Mouse (Mus musculus) limb, embryonic 11.5 days (tissue): ENCODE data around the gene Ctnnb1. TPM values are rescaled to one million over a fixed set of nuclear protein-coding genes. Genes with fewer than 3 reads are reported as not detected.

Source experiments
- ATAC-seq: fragments of 200-750 bp; cut with Nextera tagmentation; 2 replicates; pipeline ENCODE4 v1.8.0; 2017; ENCODE audit warnings: low read depth; ENCODE audit not compliant: insufficient number of reproducible peaks, low FRiP score, low TSS enrichment
- DNase-seq: peaks from one replicate; pipeline ENCODE4 v3.0.0-alpha.2; 2015; ENCODE audit warnings: low spot score
- H3K27ac ChIP-seq: fragments of 300-500 bp; sonication (generic); replicated peaks from 2 replicates; pipeline ENCODE4 v1.5.1; 2014; ENCODE audit warnings: low read depth, mild to moderate bottlenecking, low read length
- H3K27me3 ChIP-seq: fragments of 300-500 bp; sonication (generic); 2 replicates; pipeline ENCODE4 v1.6.1; 2014; ENCODE audit warnings: mild to moderate bottlenecking, low read length, mixed read lengths; ENCODE audit not compliant: control insufficient read depth, insufficient read depth
- H3K36me3 ChIP-seq: fragments of 300-500 bp; sonication (generic); 2 replicates; pipeline ENCODE4 v1.6.1; 2014; ENCODE audit warnings: mild to moderate bottlenecking, low read length, moderate library complexity, mixed read lengths; ENCODE audit not compliant: control insufficient read depth, insufficient read depth
- H3K4me1 ChIP-seq: fragments of 300-500 bp; sonication (generic); 2 replicates; pipeline ENCODE4 v1.6.1; 2014; ENCODE audit warnings: low read length, mixed read lengths; ENCODE audit not compliant: control insufficient read depth, insufficient read depth
- H3K4me2 ChIP-seq: fragments of 300-500 bp; sonication (generic); 2 replicates; pipeline ENCODE4 v1.6.1; 2014; ENCODE audit warnings: low read depth, mild to moderate bottlenecking, moderate library complexity; ENCODE audit not compliant: severe bottlenecking
- H3K4me3 ChIP-seq: fragments of 300-500 bp; sonication (generic); 2 replicates; pipeline ENCODE4 v1.5.1; 2014; ENCODE audit warnings: low read depth, low read length
- H3K9ac ChIP-seq: fragments of 300-500 bp; sonication (generic); 2 replicates; pipeline ENCODE4 v1.6.1; 2014; ENCODE audit warnings: mild to moderate bottlenecking, low read length
- H3K9me3 ChIP-seq: fragments of 300-500 bp; sonication (generic); 2 replicates; pipeline ENCODE4 v1.6.1; 2016; ENCODE audit warnings: low read length; ENCODE audit not compliant: control insufficient read depth
- WGBS: fragments of 180-500 bp; shearing (Covaris S2); extraction: QIAGEN DNeasy Blood & Tissue Kit; methylation state at CpG from one replicate; pipeline ENCODE4 v1.1.7; 2014; 5-methylcytosine and 5-hydroxymethylcytosine counted together
- polyA plus RNA-seq: library from polyadenylated mRNA; unstranded; fragments of >200 nt; fragmentation: Nextera tagmentation; extraction: Ambion mirVana; gene quantifications from 2 replicates; pipeline ENCODE4 v1.2.1, GENCODE M21; 2014

The Ctnnb1 gene
- polyA plus RNA-seq = 836 and 849 TPM in 2 replicates

- WGBS = 88% methylated on average over 11 of the region's 11 CpGs
- DNase-seq (no peak), ATAC-seq (no peak)
- Histone ChIP-seq H3K27me3 (no peaks in the 10 kb centered on the region), H3K36me3 (no peaks in the 10 kb centered on the region), H3K9me3 (no peaks in the 10 kb centered on the region), H3K4me2 (no peak within 1 kb of the TSS), H3K9ac (no peak within 1 kb of the TSS), H3K4me1 (0 out of 2 replicates have a peak, but pooled peaks cover 6% of the 10 kb centered on the region), H3K27ac (no peak within 1 kb of the TSS), H3K4me3 (no peak within 1 kb of the TSS)
Observed at GRCm38 (mm10) chr9:120929081-120929480, at the start of gene Ctnnb1. Ctnnb1 (plus strand) TSS chr9:120929216.

- Histone ChIP-seq H3K4me2 (no peak overlapping the region), H3K27ac (no peak overlapping the region), H3K4me1 (no peaks in the 10 kb centered on the region), H3K9me3 (no peaks in the 10 kb centered on the region), H3K36me3 (no peaks in the 10 kb centered on the region), H3K27me3 (no peaks in the 10 kb centered on the region), H3K9ac (no peak overlapping the region), H3K4me3 (no peak overlapping the region)
- no peak for DNase-seq
- ATAC-seq = no peak
- WGBS = 82% methylated on average over 9 of the region's 9 CpGs
Observed at GRCm38 (mm10) chr9:120880286-120880685, 48.7 kb upstream of the Ctnnb1 start.

GRCm38 (mm10) chr9:120881121-120881520 lies 47.9 kb upstream of the Ctnnb1 start:
- no peak for DNase-seq
- no peaks in the 10 kb centered on the region for H3K4me1 ChIP-seq
- ATAC-seq = no peak
- no peak overlapping the region for H3K4me2 ChIP-seq
- no peak overlapping the region for H3K27ac ChIP-seq
- 88% methylated on average over 15 of the region's 15 CpGs for WGBS
- H3K4me3 ChIP-seq = no peak overlapping the region
- no peak overlapping the region for H3K9ac ChIP-seq
- H3K36me3 ChIP-seq = no peaks in the 10 kb centered on the region
- no peaks in the 10 kb centered on the region for H3K9me3 ChIP-seq
- H3K27me3 ChIP-seq = no peaks in the 10 kb centered on the region

GRCm38 (mm10) chr9:120881839-120882238 lies 47.2 kb upstream of the Ctnnb1 start:
- H3K4me3 ChIP-seq = no peak overlapping the region
- no peak overlapping the region for H3K9ac ChIP-seq
- ATAC-seq (no peak), DNase-seq (no peak)
- H3K4me2 ChIP-seq = no peak overlapping the region
- H3K9me3 ChIP-seq = no peaks in the 10 kb centered on the region
- H3K4me1 ChIP-seq = no peaks in the 10 kb centered on the region
- no peaks in the 10 kb centered on the region for H3K27me3 ChIP-seq
- no peak overlapping the region for H3K27ac ChIP-seq
- H3K36me3 ChIP-seq = no peaks in the 10 kb centered on the region
- WGBS = 63% methylated on average over 4 of the region's 4 CpGs

DNA sequence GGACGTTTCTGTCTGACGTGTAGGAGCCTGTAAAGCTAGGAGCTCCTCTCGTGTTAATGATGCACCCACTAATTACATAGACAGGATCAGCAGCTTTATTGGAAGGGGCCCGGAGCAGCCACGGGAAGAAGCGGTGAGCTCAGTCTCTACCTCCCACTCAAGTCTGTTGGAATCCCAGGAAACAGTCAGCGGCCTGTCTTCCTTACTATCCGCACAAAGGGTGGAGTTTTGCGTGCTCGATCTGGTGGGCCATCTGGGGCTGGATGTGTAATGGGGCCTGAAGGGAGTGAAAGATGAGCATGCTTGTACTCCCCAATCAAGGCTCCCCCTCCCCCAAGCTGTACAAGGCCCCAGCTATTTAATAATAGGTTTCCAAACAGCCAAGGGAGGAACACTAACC lies 44.3 kb upstream of the Ctnnb1 start:
- H3K36me3 ChIP-seq = no peaks in the 10 kb centered on the region
- WGBS = 56% methylated on average over 10 of the region's 10 CpGs
- H3K4me1 ChIP-seq = no peaks in the 10 kb centered on the region
- ATAC-seq = no peak
- H3K9ac ChIP-seq = no peak overlapping the region
- no peak overlapping the region for H3K27ac ChIP-seq
- DNase-seq = no peak
- H3K27me3 ChIP-seq = no peaks in the 10 kb centered on the region
- no peaks in the 10 kb centered on the region for H3K9me3 ChIP-seq
- no peak overlapping the region for H3K4me3 ChIP-seq
- no peak overlapping the region for H3K4me2 ChIP-seq

DNA sequence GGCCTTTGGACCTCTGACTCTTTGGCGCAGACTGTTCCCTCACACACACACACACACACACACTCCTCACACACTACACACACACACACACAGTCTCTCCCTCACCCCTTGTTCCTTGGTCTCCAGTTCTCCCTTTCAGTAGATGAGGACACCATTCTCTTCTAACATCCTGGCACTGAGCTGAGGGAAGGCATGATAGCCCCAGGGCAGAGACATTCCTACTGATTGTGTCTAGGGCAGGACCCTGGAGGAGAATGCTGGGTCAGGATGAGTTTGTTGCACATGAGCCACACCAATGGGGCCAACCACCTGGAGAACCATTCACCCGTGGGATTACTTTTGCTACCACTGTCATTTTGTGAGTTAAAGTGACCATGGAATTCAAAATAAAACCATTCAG lies 41.4 kb upstream of the Ctnnb1 start:
- H3K4me1 ChIP-seq = no peaks in the 10 kb centered on the region
- H3K4me2 ChIP-seq = no peak overlapping the region
- H3K27ac ChIP-seq = no peak overlapping the region
- ATAC-seq (no peak), DNase-seq (no peak)
- H3K27me3 ChIP-seq = no peaks in the 10 kb centered on the region
- no peaks in the 10 kb centered on the region for H3K36me3 ChIP-seq
- no peak overlapping the region for H3K9ac ChIP-seq
- H3K4me3 ChIP-seq = no peak overlapping the region
- no peaks in the 10 kb centered on the region for H3K9me3 ChIP-seq
- WGBS = 89% methylated on average over 2 of the region's 2 CpGs

- Histone ChIP-seq H3K27ac (no peak overlapping the region), H3K4me2 (no peak overlapping the region), H3K4me3 (no peak overlapping the region), H3K9ac (no peak overlapping the region), H3K4me1 (no peaks in the 10 kb centered on the region), H3K36me3 (no peaks in the 10 kb centered on the region), H3K9me3 (no peaks in the 10 kb centered on the region), H3K27me3 (no peaks in the 10 kb centered on the region)
- DNase-seq (no peak), ATAC-seq (no peak)
- 96% methylated on average over 11 of the region's 11 CpGs for WGBS
Observed at GRCm38 (mm10) chr9:120893435-120893834, 35.6 kb upstream of the Ctnnb1 start.

- 72% methylated on average over 10 of the region's 10 CpGs for WGBS
- no peaks in the 10 kb centered on the region for H3K36me3 ChIP-seq
- H3K4me1 ChIP-seq = no peaks in the 10 kb centered on the region
- no peak overlapping the region for H3K4me3 ChIP-seq
- H3K9ac ChIP-seq = no peak overlapping the region
- no peak overlapping the region for H3K27ac ChIP-seq
- H3K27me3 ChIP-seq = no peaks in the 10 kb centered on the region
- DNase-seq (no peak), ATAC-seq (no peak)
- H3K9me3 ChIP-seq = no peaks in the 10 kb centered on the region
- no peak overlapping the region for H3K4me2 ChIP-seq
Observed at GRCm38 (mm10) chr9:120893971-120894370, 35.0 kb upstream of the Ctnnb1 start.

DNA sequence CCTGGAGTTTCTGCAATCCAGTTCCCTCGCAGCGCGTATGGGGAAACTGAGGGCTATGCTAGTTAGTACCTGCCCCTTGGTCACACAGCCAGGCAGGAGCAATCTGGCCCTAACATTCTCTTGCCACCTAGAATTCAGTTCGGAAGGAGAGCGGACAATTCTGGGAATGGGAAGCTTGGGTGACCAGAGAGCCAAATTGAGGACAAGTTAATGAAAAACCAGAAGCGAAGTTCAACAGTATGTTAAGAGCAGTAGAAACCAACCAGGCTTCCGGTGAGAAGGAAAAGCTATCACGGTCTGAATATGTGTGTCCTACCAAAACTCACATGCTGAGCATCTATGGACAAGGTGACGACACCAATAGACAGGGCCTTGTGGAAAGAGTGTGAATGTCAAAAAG lies 34.6 kb upstream of the Ctnnb1 start:
- WGBS = 94% methylated on average over 9 of the region's 9 CpGs
- no peak overlapping the region for H3K9ac ChIP-seq

More for the DNA sequence above, 34.6 kb upstream of the Ctnnb1 start:
- Histone ChIP-seq H3K36me3 (no peaks in the 10 kb centered on the region), H3K4me2 (no peak overlapping the region), H3K4me1 (no peaks in the 10 kb centered on the region), H3K4me3 (no peak overlapping the region), H3K9me3 (no peaks in the 10 kb centered on the region), H3K27me3 (no peaks in the 10 kb centered on the region), H3K27ac (no peak overlapping the region)
- no peak for ATAC-seq
- DNase-seq = no peak
